Mouse (Mus musculus): Measurements from ENCODE around the gene Cpn1.

Cpn1 gene

DNA sequence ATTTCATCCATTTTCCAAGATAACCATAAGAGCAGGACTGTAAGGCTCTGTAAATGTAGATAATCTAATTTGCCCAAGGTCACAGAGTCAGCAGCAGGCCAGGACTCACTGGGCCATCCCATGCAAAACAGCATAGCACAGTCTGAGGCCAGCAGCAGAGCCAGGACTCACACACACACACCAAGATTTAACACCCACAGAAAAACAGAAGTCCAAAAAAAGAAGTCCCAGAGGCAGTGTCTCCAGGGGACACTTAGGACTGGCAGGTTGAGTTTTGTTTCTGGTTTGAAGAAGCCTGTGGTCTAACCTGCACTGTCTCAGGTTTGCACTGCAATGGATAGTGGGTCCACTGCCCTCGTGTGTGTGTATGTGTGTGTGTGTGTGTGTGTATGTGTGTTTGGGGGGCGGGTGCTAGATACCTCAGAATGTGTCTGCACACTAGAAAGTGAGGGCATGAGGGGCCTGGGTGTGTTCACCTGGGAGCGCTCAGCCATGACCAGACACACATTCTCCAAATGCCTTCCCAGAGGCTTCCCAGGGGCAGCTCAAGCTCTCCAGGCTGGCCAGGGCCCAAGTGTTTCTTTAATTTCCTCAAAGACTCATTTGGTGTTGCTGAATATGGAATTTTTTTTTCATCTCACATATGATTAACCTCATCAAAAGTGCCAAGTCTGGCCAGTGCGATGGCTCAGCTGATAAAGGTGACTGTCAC is 73.4 kb downstream of the Cpn1 start:
- no peak for DNase-seq (ENCODE audit: low read depth, low spot score)

DNA sequence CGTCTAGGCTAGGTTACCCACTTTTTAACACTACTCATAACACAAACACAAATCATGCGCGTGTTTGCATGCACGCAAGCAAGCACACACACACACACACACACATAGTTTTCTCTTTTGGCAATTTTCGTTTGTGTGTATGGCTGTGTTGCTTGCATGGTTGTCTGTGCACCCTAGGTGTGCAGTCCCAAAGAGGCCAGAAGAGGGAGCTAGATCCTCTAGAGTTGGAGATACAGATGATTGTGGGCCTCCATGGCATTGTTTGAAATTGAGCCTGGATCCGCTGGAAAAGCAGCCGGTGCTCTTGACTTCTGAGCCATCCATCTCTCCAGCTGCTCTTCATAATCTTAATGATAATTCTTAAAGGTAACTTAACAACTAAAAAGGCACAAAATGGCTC is 79.9 kb downstream of the Cpn1 start:
- DNase-seq (ENCODE audit: low read depth, low spot score): no peak
